Mouse (Mus musculus) heart, adult 2 months (tissue): ENCODE data around the gene Tbc1d21. TPM values are rescaled to one million over a fixed set of nuclear protein-coding genes. Genes with fewer than 3 reads are reported as not detected.

ENCODE experiments used
- DNase-seq, 2 experiments: peaks; one replicate each; pipeline ENCODE4 v3.0.0; 2021
- H3K27ac ChIP-seq: fragments of 200-600 bp; 2 replicates; pipeline ENCODE4 v1.8.1; 2022
- H3K27me3 ChIP-seq: fragments of 200-500 bp; 2 replicates; pipeline ENCODE4 v1.6.1; 2012; ENCODE audit warnings: mild to moderate bottlenecking, low read length, inconsistent platforms, mixed read lengths; ENCODE audit not compliant: control insufficient read depth, insufficient read depth
- H3K36me3 ChIP-seq: fragments of 200-500 bp; 2 replicates; pipeline ENCODE4 v1.6.1; 2012; ENCODE audit warnings: low read length, inconsistent platforms; ENCODE audit not compliant: control insufficient read depth, insufficient read depth
- H3K4me1 ChIP-seq: fragments of 200-500 bp; 2 replicates; pipeline ENCODE4 v1.6.1; 2011; ENCODE audit warnings: low read length; ENCODE audit not compliant: control insufficient read depth, insufficient read depth
- H3K4me3 ChIP-seq: fragments of 200-600 bp; 2 replicates; pipeline ENCODE4 v1.8.1; 2022
- H3K79me2 ChIP-seq: fragments of 200-500 bp; replicated peaks from 2 replicates; pipeline ENCODE4 v1.6.1; 2012; ENCODE audit warnings: mild to moderate bottlenecking, inconsistent platforms, low read length, moderate library complexity, mixed read lengths; ENCODE audit not compliant: control insufficient read depth, insufficient read depth
- H3K9ac ChIP-seq: fragments of 200-500 bp; 2 replicates; pipeline ENCODE4 v1.6.1; 2012; ENCODE audit warnings: low read depth, mild to moderate bottlenecking, control low read depth, inconsistent platforms, low read length, mixed read lengths
- CTCF ChIP-seq: fragments of 200-600 bp; IDR thresholded peaks from 2 replicates; pipeline ENCODE4 v1.8.1; 2022; ENCODE audit warnings: antibody characterized with exemption, mild to moderate bottlenecking, moderate library complexity
- EP300 ChIP-seq: fragments of 200-500 bp; IDR thresholded peaks from 2 replicates; pipeline ENCODE4 v1.6.1; 2011; ENCODE audit warnings: low read depth, low read length, control low read depth; ENCODE audit not compliant: insufficient read depth
- POLR2A ChIP-seq: fragments of 200-500 bp; IDR thresholded peaks from 2 replicates; pipeline ENCODE4 v1.6.1; 2011; ENCODE audit warnings: mild to moderate bottlenecking, low read depth, low read length, control low read depth; ENCODE audit not compliant: insufficient read depth
- whole genome bisulfite sequencing: fragments of 180-500 bp; shearing (Covaris S2); methylation state at CpG from one replicate; pipeline ENCODE4 v1.1.7; 2018; 5-methylcytosine and 5-hydroxymethylcytosine counted together
- intact Hi-C: fragments of 180-260 bp; cut with DNase I; formaldehyde crosslinking; loops from one replicate; pipeline ENCODE4 v1.15.1; 2025
- long read RNA-seq: library from polyadenylated mRNA; stranded (forward); transcript quantifications from one replicate; pipeline ENCODE4 v2.0.0, GENCODE M21; 2021
- polyA plus RNA-seq: library from polyadenylated mRNA; depleted of rRNA; stranded (reverse); fragments of >200 nt; gene quantifications from 2 replicates; pipeline ENCODE4 v1.2.3, GENCODE M21; 2012; rRNA removed
- total RNA-seq, 2 experiments: library from RNA; stranded (reverse); gene quantifications; 2 replicates each; pipeline ENCODE4 v1.2.3; 2021

Tbc1d21 gene
- total RNA-seq (not detected), polyA plus RNA-seq (not detected in 2 replicates)
- long read RNA-seq = 0 reads

DNA sequence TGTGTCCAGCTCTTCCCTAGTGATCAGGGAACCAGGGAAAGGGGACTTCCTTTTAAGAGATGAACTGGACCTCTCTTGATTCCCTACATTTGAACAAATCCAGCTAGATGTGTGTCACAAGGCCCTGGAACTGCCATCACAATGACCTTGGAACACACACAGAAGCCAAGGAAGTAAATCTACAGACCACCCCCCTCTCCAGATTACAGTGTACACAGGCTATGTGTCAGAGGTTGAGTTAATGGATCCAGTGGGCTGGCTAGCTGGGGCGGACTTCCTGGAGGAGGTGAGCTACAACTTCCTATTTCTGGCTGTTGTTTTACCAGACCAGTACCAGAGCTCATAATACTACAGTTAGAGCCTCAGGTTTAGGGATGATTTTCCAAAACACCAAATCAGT, at the start of gene Tbc1d21:
Tbc1d21 (minus strand) TSS at position 101 of the 400 bp plus-strand sequence.
- H3K4me3 ChIP-seq = no peak within 1 kb of the TSS
- 82% methylated on average over 1 of the region's 1 CpGs for WGBS
- H3K4me1 ChIP-seq = no peaks in the 10 kb centered on the region
- H3K36me3 ChIP-seq = no peaks in the 10 kb centered on the region
- no peaks in the 10 kb centered on the region for H3K27me3 ChIP-seq
- H3K9ac ChIP-seq = no peak within 1 kb of the TSS
- TF ChIP-seq POLR2A = no peak
- TF ChIP-seq EP300 = no peak
- no peak for TF ChIP-seq CTCF
- DNase-seq = no peak
- H3K27ac ChIP-seq = no peak within 1 kb of the TSS
- no peaks in the 10 kb centered on the region for H3K79me2 ChIP-seq
- intact Hi-C loops = no loop called here

- peak; percentile 20 to 42 for DNase-seq
- Histone ChIP-seq H3K4me1 (peaks cover 7% of the 10 kb centered on the region), H3K4me3 (no peak overlapping the region), H3K36me3 (no peaks in the 10 kb centered on the region), H3K27me3 (no peaks in the 10 kb centered on the region), H3K79me2 (no peaks in the 10 kb centered on the region), H3K27ac (peak overlapping the region; percentile 53), H3K9ac (no peak overlapping the region)
- TF ChIP-seq POLR2A = no peak
- TF ChIP-seq EP300 = no peak
- no peak for TF ChIP-seq CTCF
- intact Hi-C loops = loop anchor here (5.0 kb wide), 1 partner anchor 46 kb away; no protein-coding TSS in a partner anchor
- WGBS = 48% methylated on average over 9 of the region's 9 CpGs
Measured at GRCm38 (mm10) chr9:58411556-58411955, 41.3 kb upstream of the Tbc1d21 start.

DNA sequence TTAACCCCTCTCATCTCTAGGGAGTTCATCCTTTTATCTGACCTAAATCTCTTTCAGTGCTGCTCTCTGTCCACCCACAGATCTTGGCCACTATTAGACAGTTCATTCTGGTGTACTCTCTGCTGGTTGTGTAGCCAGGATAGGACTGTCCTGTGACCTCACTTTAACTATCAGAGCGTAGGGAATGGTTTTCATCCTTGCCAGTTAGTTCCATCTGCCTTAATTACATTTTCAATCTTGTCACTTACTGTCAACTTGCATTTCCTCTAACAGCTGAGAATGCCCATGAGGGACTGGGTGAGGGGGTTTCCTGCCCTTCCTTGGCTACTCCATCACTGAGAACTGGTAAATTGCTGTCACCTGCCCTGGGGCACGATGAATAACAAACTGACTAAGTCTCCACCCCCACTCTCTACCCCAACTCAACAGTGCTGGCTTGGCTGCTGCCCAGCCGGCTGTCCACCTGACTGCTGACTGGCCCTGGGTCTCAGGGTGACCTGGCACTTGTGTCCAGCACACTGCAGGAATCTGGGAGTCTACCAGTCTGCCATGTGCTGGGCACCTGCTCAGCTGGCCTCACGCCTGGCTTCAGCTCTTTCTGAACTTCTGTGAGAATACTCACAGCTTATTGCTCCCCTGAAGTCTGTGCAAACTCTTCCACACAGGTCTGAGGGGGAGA, 39.9 kb upstream of the Tbc1d21 start:
- peak; percentile 68 to 82 for DNase-seq
- no peak overlapping the region for H3K9ac ChIP-seq
- no peak overlapping the region for H3K4me3 ChIP-seq
- H3K79me2 ChIP-seq = no peaks in the 10 kb centered on the region
- intact Hi-C loops = loop anchor here (5.0 kb wide), 1 partner anchor 47 kb away; no protein-coding TSS in a partner anchor
- peaks cover 7% of the 10 kb centered on the region for H3K4me1 ChIP-seq
- no peaks in the 10 kb centered on the region for H3K36me3 ChIP-seq
- 52% methylated on average over 4 of the region's 4 CpGs for WGBS
- no peak for TF ChIP-seq POLR2A
- TF ChIP-seq CTCF = no peak
- TF ChIP-seq EP300 = peak; percentile 84
- H3K27me3 ChIP-seq = no peaks in the 10 kb centered on the region
- H3K27ac ChIP-seq = peak overlapping the region; percentile 53

- TF ChIP-seq POLR2A = no peak
- peak; percentile 67; the same call in 1 of the 2 replicates for TF ChIP-seq EP300
- Histone ChIP-seq H3K27me3 (no peaks in the 10 kb centered on the region), H3K4me1 (peaks cover 7% of the 10 kb centered on the region), H3K27ac (no peak overlapping the region), H3K9ac (no peak overlapping the region), H3K36me3 (no peaks in the 10 kb centered on the region), H3K79me2 (no peaks in the 10 kb centered on the region), H3K4me3 (no peak overlapping the region)
- WGBS = 41% methylated on average over 2 of the region's 2 CpGs
- peak; percentile 35 to 61 for DNase-seq
- intact Hi-C loops = loop anchor here (5.0 kb wide), 1 partner anchor 78 kb away; the partner anchor contains the start of gene Insyn1
Measured at GRCm38 (mm10) chr9:58409247-58409646, 39.0 kb upstream of the Tbc1d21 start.

GRCm38 (mm10) chr9:58404412-58404811, 34.2 kb upstream of the Tbc1d21 start:
- WGBS = 27% methylated on average over 4 of the region's 4 CpGs
- H3K27me3 ChIP-seq = no peaks in the 10 kb centered on the region
- no peak overlapping the region for H3K27ac ChIP-seq
- no peaks in the 10 kb centered on the region for H3K36me3 ChIP-seq
- H3K9ac ChIP-seq = no peak overlapping the region
- H3K79me2 ChIP-seq = no peaks in the 10 kb centered on the region
- intact Hi-C loops = no loop called here
- no peak for DNase-seq
- peaks cover 3% of the 10 kb centered on the region for H3K4me1 ChIP-seq
- no peak for TF ChIP-seq CTCF
- no peak for TF ChIP-seq EP300
- no peak for TF ChIP-seq POLR2A
- no peak overlapping the region for H3K4me3 ChIP-seq

- intact Hi-C loops = no loop called here
- Histone ChIP-seq H3K79me2 (no peaks in the 10 kb centered on the region), H3K4me1 (no peaks in the 10 kb centered on the region), H3K36me3 (no peaks in the 10 kb centered on the region), H3K4me3 (no peak overlapping the region), H3K27me3 (no peaks in the 10 kb centered on the region), H3K9ac (no peak overlapping the region), H3K27ac (no peak overlapping the region)
- TF ChIP-seq POLR2A (no peak), CTCF (no peak), EP300 (no peak)
- DNase-seq = no peak
- 79% methylated on average over 6 of the region's 6 CpGs for WGBS
Measured at GRCm38 (mm10) chr9:58401371-58402082, 31.3 kb upstream of the Tbc1d21 start.
